Mouse (Mus musculus): Measurements from ENCODE around the gene Nup93.

DNA sequence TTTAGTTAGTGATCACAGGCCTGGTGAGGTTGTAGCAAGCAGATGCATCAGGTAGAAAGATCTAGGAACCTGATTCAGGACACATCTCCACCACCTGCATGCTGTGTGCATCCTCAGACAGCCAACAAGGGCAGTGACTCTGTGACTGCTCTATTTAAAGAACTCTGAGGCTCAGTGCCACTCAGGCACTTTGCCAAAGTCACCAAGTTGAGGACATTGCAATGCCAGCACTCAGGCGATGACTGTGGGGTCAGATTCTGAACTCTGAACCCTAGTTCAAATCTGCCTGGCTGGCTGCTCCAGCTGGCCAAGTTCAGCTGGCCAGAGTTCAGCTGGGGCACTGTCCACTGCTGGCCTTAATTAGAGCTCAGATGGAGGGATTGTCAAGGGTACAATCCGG lies 149.5 kb downstream of the Nup93 start:
- no peak for TF ChIP-seq POLR2A (IDR thresholded peaks at IDR 0.05; ENCODE audit: extremely low read depth, insufficient read depth, low read length)
- TF ChIP-seq CTCF (IDR thresholded peaks at IDR 0.05; ENCODE audit: extremely low read depth, insufficient read depth, low read length), result no peak

All from cortical plate, adult 2 months (tissue).